Mouse (Mus musculus) adrenal gland, adult 18-20 months (tissue): ENCODE results near the gene F2rl2. TPM values are rescaled to one million over a fixed set of nuclear protein-coding genes. Genes with fewer than 3 reads are reported as not detected.

Experiments used
- DNase-seq, 2 experiments: peaks; one replicate each; pipeline ENCODE4 v3.0.0; 2021 to 2022; ENCODE audit warnings: low spot score in 2 of 2
- total RNA-seq, 2 experiments: library from RNA; stranded (reverse); gene quantifications; 1 replicate in 1 of 2; 2 replicates in 1 of 2; pipeline ENCODE4 v1.2.3; 2021

The F2rl2 gene
- total RNA-seq, 2 experiments from 2014 or later: 0.17 to 0.19 TPM

- no peak for DNase-seq
These were observed 1.2 kb downstream of the F2rl2 start for GRCm38 (mm10) chr13:95697874-95698273.

GRCm38 (mm10) chr13:95703376-95703775 is 6.7 kb downstream of the F2rl2 start:
- no peak for DNase-seq

DNA sequence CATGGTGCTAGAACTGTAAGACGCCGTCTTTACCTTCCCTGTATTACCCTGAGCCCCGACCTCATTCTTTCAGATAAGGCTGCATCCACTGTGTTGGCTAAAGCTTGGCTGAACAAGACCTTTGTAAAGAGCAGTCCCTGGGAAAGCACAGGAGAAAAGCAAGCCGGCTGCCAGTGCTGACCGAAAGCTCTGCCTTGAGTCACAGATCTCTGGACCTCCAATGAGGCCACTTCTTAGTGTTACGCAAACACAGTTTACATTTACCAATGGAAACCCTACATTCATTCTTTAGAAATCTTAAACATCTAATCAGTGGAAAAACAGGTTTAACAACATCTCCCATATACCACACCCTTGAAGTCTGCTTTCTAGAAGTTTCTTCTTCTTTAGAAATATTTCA is 8.9 kb downstream of the F2rl2 start:
- DNase-seq: no peak

DNA sequence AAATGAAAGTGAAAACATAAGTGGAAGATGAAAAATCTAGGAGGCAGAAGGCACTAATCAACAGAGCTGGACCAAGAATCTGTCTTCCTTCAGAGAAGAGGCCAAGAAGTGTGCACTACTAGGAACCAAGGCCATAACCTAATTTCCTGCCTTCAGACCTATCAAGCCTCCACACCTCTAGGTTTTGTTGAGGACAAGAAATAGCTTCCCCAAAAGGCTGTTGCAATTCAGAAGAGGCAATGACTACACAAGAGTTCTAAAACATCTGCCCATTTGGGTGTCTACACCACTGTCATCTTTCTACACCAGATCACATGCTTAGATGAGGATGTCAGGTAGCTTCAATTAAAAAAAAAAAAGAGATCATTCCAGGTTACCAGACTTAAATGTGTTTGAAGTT is 15.4 kb downstream of the F2rl2 start:
- DNase-seq: no peak

GRCm38 (mm10) chr13:95712570-95713268 is 16.1 kb downstream of the F2rl2 start:
- DNase-seq: no peak

GRCm38 (mm10) chr13:95714271-95714975 is 17.8 kb downstream of the F2rl2 start:
- no peak for DNase-seq

- DNase-seq: no peak
These were observed 18.7 kb downstream of the F2rl2 start for GRCm38 (mm10) chr13:95715356-95715755.

GRCm38 (mm10) chr13:95719320-95720232 is 22.9 kb downstream of the F2rl2 start:
- DNase-seq: peak; percentile 58 to 59

GRCm38 (mm10) chr13:95730491-95730890 is 33.8 kb downstream of the F2rl2 start:
- DNase-seq: no peak

DNA sequence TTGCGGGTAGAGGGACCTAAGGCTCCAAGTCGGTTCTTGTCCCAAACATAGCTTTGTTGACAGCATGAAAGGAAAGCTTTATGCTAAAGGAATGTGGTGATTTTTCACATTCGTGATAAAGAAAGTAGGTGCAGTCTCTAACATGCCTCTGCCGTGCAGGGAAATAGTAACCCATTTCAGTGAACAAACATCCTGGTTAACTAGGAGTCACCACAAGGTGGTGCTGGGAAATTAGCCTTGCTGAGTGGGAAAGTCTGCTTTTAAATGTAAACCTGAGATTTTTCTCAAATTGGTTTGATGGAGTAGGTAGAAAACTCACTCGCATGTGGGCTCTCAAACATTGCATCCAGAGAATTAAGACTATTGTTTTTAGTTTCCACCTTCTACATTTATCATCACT is 43.0 kb downstream of the F2rl2 start:
- no peak for DNase-seq

GRCm38 (mm10) chr13:95741813-95742689 is 45.4 kb downstream of the F2rl2 start:
- DNase-seq: no peak

GRCm38 (mm10) chr13:95742881-95743466 is 46.3 kb downstream of the F2rl2 start:
- DNase-seq: no peak

DNA sequence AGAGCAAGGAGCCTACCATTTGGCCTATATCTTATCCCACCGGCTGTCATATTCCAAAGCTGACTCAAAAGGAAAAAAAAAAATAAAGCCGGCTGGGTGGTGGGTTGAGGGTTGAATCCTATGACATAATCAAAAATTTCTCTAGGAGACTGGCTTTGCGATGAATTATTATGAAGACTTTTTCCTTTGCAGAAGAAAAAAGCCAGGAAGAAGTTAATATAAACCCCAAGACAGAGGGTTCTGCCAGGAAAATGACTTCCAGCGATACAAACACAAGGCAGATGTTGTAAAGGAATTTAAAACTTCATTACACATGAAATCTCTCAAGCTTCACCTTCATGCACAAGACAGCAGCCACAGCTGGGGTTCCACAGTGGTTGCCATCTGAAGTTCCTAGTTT is 48.8 kb downstream of the F2rl2 start:
- DNase-seq: no peak

GRCm38 (mm10) chr13:95746509-95746908 is 49.9 kb downstream of the F2rl2 start:
- DNase-seq: peak in 1 of 2 experiments; percentile 67

GRCm38 (mm10) chr13:95747101-95747500 is 50.4 kb downstream of the F2rl2 start:
- no peak for DNase-seq

- no peak for DNase-seq
These were observed 50.9 kb downstream of the F2rl2 start for GRCm38 (mm10) chr13:95747541-95747940.
